Mouse (Mus musculus) forebrain, embryonic 13.5 days (tissue): ENCODE measurements around the gene Rpsa. TPM values are rescaled to one million over a fixed set of nuclear protein-coding genes. Genes with fewer than 3 reads are reported as not detected.
"Not testable (repeated sequence)": the region's sequence is repeated elsewhere in the genome, so short reads cannot be mapped to it uniquely, and the experiment has no call there.

Experiments used
- ATAC-seq: fragments of 200-750 bp; cut with Nextera tagmentation; 2 replicates; pipeline ENCODE4 v1.8.0; 2017
- H3K27ac ChIP-seq: fragments of 300-500 bp; sonication (generic); 2 replicates; pipeline ENCODE4 v1.5.1; 2015; ENCODE audit warnings: inconsistent platforms, mild to moderate bottlenecking, moderate library complexity
- H3K27me3 ChIP-seq: fragments of 300-500 bp; sonication (generic); 2 replicates; pipeline ENCODE4 v1.6.1; 2015; ENCODE audit warnings: mild to moderate bottlenecking, inconsistent platforms
- H3K36me3 ChIP-seq: fragments of 300-500 bp; sonication (generic); 2 replicates; pipeline ENCODE4 v1.6.1; 2015; ENCODE audit warnings: mild to moderate bottlenecking, inconsistent platforms; ENCODE audit not compliant: poor library complexity, severe bottlenecking
- H3K4me1 ChIP-seq: fragments of 300-500 bp; sonication (generic); 2 replicates; pipeline ENCODE4 v1.6.1; 2015; ENCODE audit warnings: inconsistent platforms
- H3K4me2 ChIP-seq: fragments of 300-500 bp; sonication (generic); 2 replicates; pipeline ENCODE4 v1.6.1; 2015; ENCODE audit warnings: inconsistent platforms, mild to moderate bottlenecking, moderate library complexity
- H3K4me3 ChIP-seq: fragments of 300-500 bp; sonication (generic); 2 replicates; pipeline ENCODE4 v1.5.1; 2015; ENCODE audit warnings: mild to moderate bottlenecking, inconsistent platforms
- H3K9ac ChIP-seq: fragments of 300-500 bp; sonication (generic); 2 replicates; pipeline ENCODE4 v1.6.1; 2015; ENCODE audit warnings: mild to moderate bottlenecking, inconsistent platforms
- H3K9me3 ChIP-seq: fragments of 300-500 bp; sonication (generic); replicated peaks from 2 replicates; pipeline ENCODE4 v1.6.1; 2016; ENCODE audit warnings: inconsistent platforms
- WGBS: fragments of 180-500 bp; shearing (Covaris S2); methylation state at CpG from one replicate; pipeline ENCODE4 v1.1.7; 2015; 5-methylcytosine and 5-hydroxymethylcytosine counted together
- polyA plus RNA-seq: library from polyadenylated mRNA; unstranded; fragments of >200 nt; fragmentation: Nextera tagmentation; extraction: Ambion mirVana; gene quantifications from 2 replicates; pipeline ENCODE4 v1.2.1, GENCODE M21; 2015

Gene Rpsa
- polyA plus RNA-seq, 1 experiment from 2014 or later = 1,184 TPM

DNA sequence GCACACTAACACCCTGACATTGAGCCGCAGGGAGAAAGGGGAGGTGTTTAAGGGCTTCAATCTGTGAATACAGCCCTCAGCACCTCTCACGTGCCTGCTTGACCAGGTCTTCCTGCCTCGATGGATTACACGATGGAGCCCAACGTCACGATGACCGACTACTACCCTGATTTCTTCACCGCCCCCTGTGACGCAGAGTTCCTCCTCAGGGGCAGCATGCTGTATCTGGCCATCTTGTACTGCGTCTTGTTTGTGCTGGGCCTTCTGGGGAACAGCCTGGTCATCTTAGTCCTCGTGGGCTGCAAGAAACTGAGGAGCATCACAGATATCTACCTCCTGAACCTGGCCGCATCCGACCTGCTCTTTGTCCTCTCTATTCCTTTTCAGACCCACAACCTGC lies 33.8 kb upstream of the Rpsa start:
- Histone ChIP-seq H3K27ac (no peak overlapping the region), H3K9ac (no peak overlapping the region), H3K4me2 (no peak overlapping the region), H3K9me3 (no peaks in the 10 kb centered on the region), H3K27me3 (no peaks in the 10 kb centered on the region), H3K4me1 (no peaks in the 10 kb centered on the region), H3K4me3 (no peak overlapping the region), H3K36me3 (no peaks in the 10 kb centered on the region)
- WGBS = 92% methylated on average over 13 of the region's 13 CpGs
- ATAC-seq = no peak

GRCm38 (mm10) chr9:120095886-120096285 lies 31.6 kb upstream of the Rpsa start:
- Histone ChIP-seq H3K27me3 (no peaks in the 10 kb centered on the region), H3K4me1 (no peaks in the 10 kb centered on the region), H3K9ac (no peak overlapping the region), H3K4me3 (no peak overlapping the region), H3K4me2 (no peak overlapping the region), H3K36me3 (no peaks in the 10 kb centered on the region), H3K27ac (no peak overlapping the region), H3K9me3 (no peaks in the 10 kb centered on the region)
- WGBS = 81% methylated on average over 7 of the region's 7 CpGs
- ATAC-seq = no peak

DNA sequence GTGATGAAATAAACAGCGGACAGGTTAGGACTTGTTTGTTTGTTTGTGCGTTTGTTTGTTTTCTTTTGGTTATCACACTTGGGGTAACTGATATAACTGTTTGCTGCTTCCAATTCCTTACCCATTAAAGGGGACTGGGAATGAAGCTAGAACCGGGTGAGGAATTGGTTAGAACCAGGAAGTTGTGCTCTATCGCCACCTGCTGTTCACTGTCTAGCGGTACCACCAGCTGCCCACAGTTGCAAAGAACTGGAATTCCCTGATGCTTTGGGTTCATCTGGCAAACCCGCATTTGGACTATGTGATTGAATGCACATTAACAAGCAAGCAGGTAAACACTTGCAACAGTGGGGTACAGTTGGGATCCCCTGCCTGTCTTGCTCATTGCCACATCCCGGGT lies 28.8 kb upstream of the Rpsa start:
- Histone ChIP-seq H3K4me3 (no peak overlapping the region), H3K27ac (no peak overlapping the region), H3K36me3 (no peaks in the 10 kb centered on the region), H3K27me3 (no peaks in the 10 kb centered on the region), H3K4me2 (no peak overlapping the region), H3K9me3 (no peaks in the 10 kb centered on the region; the same call in 1 of the 2 replicates), H3K9ac (no peak overlapping the region), H3K4me1 (no peaks in the 10 kb centered on the region)
- 26% methylated on average over 7 of the region's 7 CpGs for WGBS
- ATAC-seq = 0 out of 2 replicates have a peak, but pooled peaks have one; percentile 33

GRCm38 (mm10) chr9:120099304-120099703 lies 28.2 kb upstream of the Rpsa start:
- Histone ChIP-seq H3K36me3 (no peaks in the 10 kb centered on the region), H3K4me1 (no peaks in the 10 kb centered on the region), H3K4me2 (no peak overlapping the region), H3K9me3 (peaks cover 5% of the 10 kb centered on the region; the same call in 1 of the 2 replicates), H3K4me3 (no peak overlapping the region), H3K9ac (no peak overlapping the region), H3K27me3 (no peaks in the 10 kb centered on the region), H3K27ac (no peak overlapping the region)
- no peak for ATAC-seq
- 91% methylated on average over 8 of the region's 8 CpGs for WGBS

DNA sequence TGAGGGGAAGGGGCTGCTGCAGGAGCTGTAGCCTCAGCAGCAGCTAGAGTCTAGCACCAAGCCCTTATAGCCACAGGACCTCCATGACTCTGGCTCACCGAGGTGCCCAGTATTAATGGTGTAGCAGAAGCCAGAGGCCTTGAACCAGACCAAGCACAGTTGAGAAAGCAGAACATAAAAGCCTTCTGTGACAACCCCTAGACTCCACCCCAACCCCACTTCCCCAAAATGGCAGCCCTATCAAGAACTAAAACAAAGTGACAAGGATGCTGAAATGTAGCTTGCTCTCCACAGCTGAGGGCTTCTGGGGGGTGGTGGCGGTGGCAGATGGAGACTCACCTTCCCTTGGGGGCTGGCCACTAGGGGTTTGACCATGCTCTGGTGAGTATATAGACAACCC lies 26.3 kb upstream of the Rpsa start:
- no peak overlapping the region for H3K4me3 ChIP-seq
- H3K27me3 ChIP-seq = no peaks in the 10 kb centered on the region
- 95% methylated on average over 2 of the region's 2 CpGs for WGBS
- ATAC-seq = no peak
- no peaks in the 10 kb centered on the region for H3K36me3 ChIP-seq
- no peak overlapping the region for H3K4me2 ChIP-seq
- H3K9ac ChIP-seq = no peak overlapping the region
- H3K9me3 ChIP-seq = peaks cover 5% of the 10 kb centered on the region; the same call in 1 of the 2 replicates
- H3K4me1 ChIP-seq = no peaks in the 10 kb centered on the region
- H3K27ac ChIP-seq = no peak overlapping the region

GRCm38 (mm10) chr9:120108953-120109352 lies 18.5 kb upstream of the Rpsa start:
- H3K36me3 ChIP-seq, H3K4me3 ChIP-seq, H3K4me1 ChIP-seq, H3K4me2 ChIP-seq, H3K9me3 ChIP-seq, ATAC-seq, H3K27me3 ChIP-seq, H3K9ac ChIP-seq, H3K27ac ChIP-seq: not testable (repeated sequence)
- 94% methylated on average over 12 of the region's 12 CpGs for WGBS

GRCm38 (mm10) chr9:120110211-120111018 lies 17.1 kb upstream of the Rpsa start, which contains the start of gene Slc25a38:
Slc25a38 (plus strand) TSS chr9:120110374.
- whole genome bisulfite sequencing = 1% methylated on average over 62 of the region's 62 CpGs
- Histone ChIP-seq H3K27me3 (no peaks in the 10 kb centered on the region), H3K4me2 (peak within 1 kb of the TSS; percentile 66), H3K9ac (peak within 1 kb of the TSS; percentile 78), H3K4me1 (peaks cover 7% of the 10 kb centered on the region), H3K4me3 (peak within 1 kb of the TSS; percentile 78), H3K36me3 (no peaks in the 10 kb centered on the region), H3K9me3 (no peaks in the 10 kb centered on the region), H3K27ac (peak within 1 kb of the TSS; percentile 94)
- ATAC-seq = peak; percentile 99

DNA sequence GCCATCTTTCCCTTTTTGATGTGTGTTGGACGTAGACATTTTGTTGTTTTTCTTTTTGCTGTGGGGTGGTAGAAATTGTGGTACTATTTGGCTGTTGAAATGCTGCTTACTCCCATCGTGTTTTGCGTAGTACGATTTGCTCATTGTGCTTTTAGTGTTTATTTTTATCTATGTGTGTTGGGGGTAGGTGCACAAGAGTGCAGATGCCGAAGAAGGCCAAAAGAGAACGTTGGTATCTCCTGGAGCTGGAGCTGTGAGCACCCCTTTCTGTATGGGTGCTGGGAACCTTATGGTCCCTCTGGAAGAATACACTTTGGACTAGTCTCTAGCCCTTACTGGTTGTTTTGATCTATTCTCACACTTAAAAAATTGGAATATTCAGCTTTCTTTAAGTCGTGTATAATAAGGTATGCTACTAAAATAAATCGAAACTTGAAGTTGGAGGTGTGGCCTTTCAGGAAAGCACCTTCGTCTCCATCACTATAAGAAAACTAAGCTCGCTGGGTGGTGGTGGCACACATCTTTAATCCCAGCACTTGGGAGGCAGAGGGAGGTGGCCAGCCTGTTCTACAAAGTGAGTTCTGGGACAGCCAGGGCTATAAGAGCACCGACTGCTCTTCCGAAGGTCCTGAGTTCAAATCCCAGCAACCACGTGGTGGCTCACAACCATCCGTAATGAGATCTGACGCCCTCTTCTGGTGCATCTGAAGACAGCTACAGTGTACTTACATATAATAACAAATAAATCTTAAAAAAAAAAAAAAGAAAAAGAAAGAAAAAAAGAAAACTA lies 16.1 kb upstream of the Rpsa start:
- peak overlapping the region; percentile 94; the same call in 1 of the 2 replicates for H3K27ac ChIP-seq
- WGBS = 83% methylated on average over 15 of the region's 15 CpGs
- H3K9me3 ChIP-seq = no peaks in the 10 kb centered on the region
- peak overlapping the region; percentile 78 for H3K4me3 ChIP-seq
- no peaks in the 10 kb centered on the region for H3K36me3 ChIP-seq
- peak overlapping the region; percentile 66 for H3K4me2 ChIP-seq
- ATAC-seq = no peak
- H3K27me3 ChIP-seq = no peaks in the 10 kb centered on the region
- peak overlapping the region; percentile 17; the same call in 1 of the 2 replicates for H3K9ac ChIP-seq
- H3K4me1 ChIP-seq = peaks cover 7% of the 10 kb centered on the region

DNA sequence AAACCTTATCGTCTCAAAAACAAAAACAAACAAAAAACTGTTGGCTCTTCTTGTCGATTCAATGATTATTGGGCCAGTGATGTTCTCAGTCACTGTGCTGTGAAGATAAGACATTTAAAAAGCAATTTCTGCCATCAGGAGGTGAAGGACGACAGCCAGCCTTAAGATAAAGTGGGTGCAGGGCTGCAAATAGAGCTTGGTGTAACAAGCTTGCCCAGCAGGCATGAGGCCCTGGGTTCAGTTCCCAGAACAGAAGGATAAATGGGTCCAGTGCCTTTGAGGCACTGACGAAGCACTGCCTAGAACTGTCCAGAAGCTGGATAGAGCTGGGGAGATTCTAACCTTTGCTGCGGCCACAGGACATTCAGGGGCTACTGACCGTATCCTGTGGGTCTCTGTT lies 15.0 kb upstream of the Rpsa start:
- H3K27me3 ChIP-seq = no peaks in the 10 kb centered on the region
- ATAC-seq = no peak
- peaks cover 7% of the 10 kb centered on the region for H3K4me1 ChIP-seq
- no peak overlapping the region for H3K27ac ChIP-seq
- H3K4me2 ChIP-seq = no peak overlapping the region
- H3K36me3 ChIP-seq = peaks cover 3% of the 10 kb centered on the region
- 89% methylated on average over 6 of the region's 6 CpGs for WGBS
- no peak overlapping the region for H3K4me3 ChIP-seq
- H3K9ac ChIP-seq = no peak overlapping the region
- no peaks in the 10 kb centered on the region for H3K9me3 ChIP-seq

DNA sequence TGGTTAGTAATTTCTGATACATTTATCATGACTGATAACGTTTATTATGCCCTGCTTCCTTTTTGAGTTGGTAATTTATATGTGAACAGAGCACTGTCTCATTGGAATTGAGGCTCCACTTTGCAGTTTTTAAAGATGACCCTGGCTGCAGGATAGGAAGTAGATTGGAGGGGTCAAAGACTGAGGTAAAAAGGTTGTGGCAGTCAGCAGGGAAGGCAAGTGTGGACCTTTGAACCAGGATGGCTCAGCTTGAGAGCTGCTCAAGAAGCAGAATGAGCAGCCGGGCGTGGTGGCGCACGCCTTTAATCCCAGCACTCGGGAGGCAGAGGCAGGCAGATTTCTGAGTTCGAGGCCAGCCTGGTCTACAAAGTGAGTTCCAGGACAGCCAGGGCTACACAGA lies 14.0 kb upstream of the Rpsa start:
- 92% methylated on average over 7 of the region's 7 CpGs for WGBS
- peaks cover 13% of the 10 kb centered on the region for H3K36me3 ChIP-seq
- no peak overlapping the region for H3K4me3 ChIP-seq
- H3K4me2 ChIP-seq = no peak overlapping the region
- peaks cover 7% of the 10 kb centered on the region for H3K4me1 ChIP-seq
- no peaks in the 10 kb centered on the region for H3K9me3 ChIP-seq
- H3K27me3 ChIP-seq = no peaks in the 10 kb centered on the region
- no peak overlapping the region for H3K27ac ChIP-seq
- no peak overlapping the region for H3K9ac ChIP-seq
- ATAC-seq = no peak

GRCm38 (mm10) chr9:120114051-120114788 lies 13.3 kb upstream of the Rpsa start:
- no peaks in the 10 kb centered on the region for H3K27me3 ChIP-seq
- no peak overlapping the region for H3K4me3 ChIP-seq
- peaks cover 7% of the 10 kb centered on the region for H3K4me1 ChIP-seq
- H3K36me3 ChIP-seq = peaks cover 19% of the 10 kb centered on the region
- H3K27ac ChIP-seq = no peak overlapping the region
- WGBS = 88% methylated on average over 17 of the region's 17 CpGs
- no peak for ATAC-seq
- H3K9ac ChIP-seq = no peak overlapping the region
- no peak overlapping the region for H3K4me2 ChIP-seq
- H3K9me3 ChIP-seq = no peaks in the 10 kb centered on the region

DNA sequence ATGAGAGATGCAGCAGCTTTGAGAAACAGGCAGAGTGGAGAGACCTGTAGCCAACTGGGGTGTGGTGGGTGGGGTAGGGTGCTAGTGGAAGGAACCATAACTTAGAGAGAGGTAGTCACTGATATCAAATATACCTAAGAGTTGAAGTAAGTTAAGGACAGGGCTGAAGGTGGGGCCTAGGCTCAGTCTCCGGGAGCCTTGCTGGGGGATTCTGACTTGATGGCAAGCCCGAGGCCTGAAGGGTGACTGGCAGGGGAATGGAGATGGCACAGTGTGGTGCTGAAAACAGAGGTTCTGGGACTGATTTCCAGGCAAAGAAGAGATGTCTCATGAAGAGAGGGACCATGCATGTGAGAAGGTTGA lies 12.7 kb upstream of the Rpsa start:
- Histone ChIP-seq H3K36me3 (peaks cover 24% of the 10 kb centered on the region), H3K9me3 (no peaks in the 10 kb centered on the region), H3K27me3 (no peaks in the 10 kb centered on the region), H3K27ac (no peak overlapping the region), H3K4me2 (no peak overlapping the region), H3K9ac (no peak overlapping the region), H3K4me3 (no peak overlapping the region), H3K4me1 (peaks cover 7% of the 10 kb centered on the region)
- no peak for ATAC-seq
- WGBS = 87% methylated on average over 2 of the region's 2 CpGs
